8 mouse cellular contexts compared by ENCODE assay signal in genomic region chr4:126741448-126741847, GRCm38 (mm10). TPM values are rescaled to one million over a fixed set of nuclear protein-coding genes. Genes with fewer than 3 reads are reported as not detected.
DNase-seq lines count a peak whose midpoint lies in the region; ATAC-seq and TF ChIP-seq lines count a peak whose summit lies in the region.

No protein-coding gene starts in this region.

- no peak overlapping the region for H3K9ac ChIP-seq in forebrain, postnatal 0 days
- H3K9ac ChIP-seq in lung, embryonic 15.5 days: no peak overlapping the region

- no peak overlapping the region for H3K27ac ChIP-seq in forebrain, postnatal 0 days (ENCODE audit: low read depth, low read length)
- no peak overlapping the region for H3K27ac ChIP-seq in lung, embryonic 15.5 days

- ATAC-seq in forebrain, postnatal 0 days: peak; percentile 79
- ATAC-seq in lung, embryonic 15.5 days (ENCODE audit: borderline replicate concordance, extremely low read depth, low FRiP score, low TSS enrichment): 0 out of 2 replicates have a peak, but pooled peaks have one; percentile 44

- peaks cover 35% of the 10 kb centered on the region for H3K36me3 ChIP-seq in forebrain, postnatal 0 days (ENCODE audit: insufficient read depth)
- H3K36me3 ChIP-seq in lung, embryonic 15.5 days: peaks cover 19% of the 10 kb centered on the region

- WGBS in forebrain, postnatal 0 days: 5% methylated on average over 12 of the region's 12 CpGs
- 4% methylated on average over 12 of the region's 12 CpGs for WGBS in lung, embryonic 15.5 days

- peak; percentile 94 for TF ChIP-seq CTCF in forebrain, postnatal 0 days (IDR thresholded peaks at IDR 0.05; ENCODE audit: low read depth)

- no peak overlapping the region; the same call in 1 of the 2 replicates for H3K4me2 ChIP-seq in forebrain, postnatal 0 days (ENCODE audit: low read depth)
- H3K4me2 ChIP-seq in lung, embryonic 15.5 days: 0 out of 2 replicates have a peak overlapping the region, but pooled peaks have one; percentile 7

- peak; percentile 72 for DNase-seq in MN1 (ENCODE audit: low spot score)
- DNase-seq in cerebellum, adult 18-20 months: peak; percentile 86 to 87
- peak; percentile 92 for DNase-seq in forebrain, postnatal 0 days
- peak; percentile 85 for DNase-seq in heart, postnatal 4 days
- DNase-seq in layer of hippocampus, adult 9-10 months (ENCODE audit: low spot score): peak; percentile 85
- peak; percentile 73 for DNase-seq in ovary, postnatal 36 days (ENCODE audit: low spot score)
- DNase-seq in thymus, postnatal 14 days: peak; percentile 86

- H3K9me3 ChIP-seq in forebrain, postnatal 0 days (ENCODE audit: low read length): no peaks in the 10 kb centered on the region
- no peaks in the 10 kb centered on the region for H3K9me3 ChIP-seq in lung, embryonic 15.5 days

- peaks cover 23% of the 10 kb centered on the region; the same call in 1 of the 2 replicates for H3K27me3 ChIP-seq in forebrain, postnatal 0 days (ENCODE audit: insufficient read depth, low read length)
- peaks cover 36% of the 10 kb centered on the region for H3K27me3 ChIP-seq in lung, embryonic 15.5 days

- H3K4me3 ChIP-seq in forebrain, postnatal 0 days (ENCODE audit: low read depth, low read length): no peak overlapping the region
- H3K4me3 ChIP-seq in lung, embryonic 15.5 days: no peak overlapping the region

- H3K4me1 ChIP-seq in forebrain, postnatal 0 days (ENCODE audit: insufficient read depth): no peaks in the 10 kb centered on the region; the same call in 1 of the 2 replicates
- peaks cover 2% of the 10 kb centered on the region for H3K4me1 ChIP-seq in lung, embryonic 15.5 days

RNA-seq across cellular contexts. Expression of gene Tfap2e, which starts 5.4 kb away (rescaled TPM):
- total RNA-seq in forebrain, postnatal 0 days (2014; rRNA removed): 1.1 TPM in 2 replicates
- 0.86 and 0.93 TPM in 2 replicates for polyA plus RNA-seq in forebrain, postnatal 0 days (2015; fragmentation: Nextera tagmentation; extraction: Ambion mirVana)
- total RNA-seq in heart, postnatal 4 days (2021): not detected
- polyA plus RNA-seq in lung, embryonic 15.5 days (2015; fragmentation: Nextera tagmentation; extraction: Ambion mirVana): 0.08 and 0.09 TPM in 2 replicates

RNA-seq across cellular contexts. Expression of gene Ncdn, which starts 11.8 kb away (rescaled TPM):
- 308 and 339 TPM in 2 replicates for total RNA-seq in forebrain, postnatal 0 days (2014; rRNA removed)
- polyA plus RNA-seq in forebrain, postnatal 0 days (2015; fragmentation: Nextera tagmentation; extraction: Ambion mirVana): 205 and 223 TPM in 2 replicates
- 10 to 100 TPM; 17.5 to 18.3 TPM for total RNA-seq in heart, postnatal 4 days (2021)
- polyA plus RNA-seq in lung, embryonic 15.5 days (2015; fragmentation: Nextera tagmentation; extraction: Ambion mirVana): 26.0 and 28.2 TPM in 2 replicates

RNA-seq across cellular contexts. Expression of gene AU040320, which starts 11.9 kb away (rescaled TPM):
- total RNA-seq in forebrain, postnatal 0 days (2014; rRNA removed): 33.4 and 35.7 TPM in 2 replicates
- polyA plus RNA-seq in forebrain, postnatal 0 days (2015; fragmentation: Nextera tagmentation; extraction: Ambion mirVana): 27.4 and 33.5 TPM in 2 replicates
- 10 to 100 TPM; 21.3 to 22.8 TPM for total RNA-seq in heart, postnatal 4 days (2021)
- 22.0 and 22.3 TPM in 2 replicates for polyA plus RNA-seq in lung, embryonic 15.5 days (2015; fragmentation: Nextera tagmentation; extraction: Ambion mirVana)

Comparison
In these comparisons a context has a peak if more than half of its experiments do, and no peak if none do; other contexts are left out.
1. RNA of gene Ncdn, which starts 11.8 kb away (total RNA-seq): 308 to 339 TPM in forebrain, postnatal 0 days; 17.5 to 18.3 TPM in heart, postnatal 4 days; every median in the first group is over 10 times any median in the second.
2. Peak in every context shown above with its lines, with median percentiles within 50 percentile points of each other: DNase-seq.